Mouse (Mus musculus) liver, postnatal 0 days (tissue): ENCODE data around the gene Zc3h12c.

ENCODE experiments used
- CTCF ChIP-seq: sonication (generic); IDR thresholded peaks from 2 replicates; pipeline ENCODE4 v1.5.1; 2016; ENCODE audit warnings: antibody characterized with exemption, low read depth
- EP300 ChIP-seq: IDR thresholded peaks from 2 replicates; pipeline ENCODE4 v1.6.1; 2016; ENCODE audit warnings: antibody characterized with exemption, low read depth, mild to moderate bottlenecking

DNA sequence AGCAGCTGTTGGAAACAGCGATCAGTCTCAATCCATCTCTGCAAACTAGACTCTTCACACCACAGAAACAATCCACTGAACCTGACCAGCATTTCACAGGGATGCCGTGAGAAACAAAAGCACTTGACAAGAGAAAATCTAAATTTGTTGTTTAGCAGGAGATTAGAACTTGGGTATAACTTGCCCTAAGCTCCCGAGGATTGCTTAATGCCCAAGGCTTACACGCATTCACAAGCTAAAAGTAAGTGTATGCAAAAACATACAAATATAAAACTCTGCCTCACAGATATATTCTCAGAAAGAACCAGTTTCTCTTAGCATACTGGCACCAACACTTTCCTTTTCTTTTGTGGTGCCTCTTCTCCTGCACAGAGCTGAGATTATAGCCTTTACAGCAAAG lies 19.5 kb downstream of the Zc3h12c start:
- no peak for TF ChIP-seq CTCF
- no peak for TF ChIP-seq EP300
